Mouse (Mus musculus) ES-Bruce4 (cell line): ENCODE measurements around the gene Cnot8.

Source experiments
- CTCF ChIP-seq: IDR thresholded peaks from one replicate; pipeline ENCODE4 v1.8.1; 2011; ENCODE audit warnings: low read depth, low read length
- EP300 ChIP-seq: IDR thresholded peaks from 2 replicates; pipeline ENCODE4 v1.6.1; 2011; ENCODE audit warnings: low read depth, low read length; ENCODE audit not compliant: insufficient read depth

DNA sequence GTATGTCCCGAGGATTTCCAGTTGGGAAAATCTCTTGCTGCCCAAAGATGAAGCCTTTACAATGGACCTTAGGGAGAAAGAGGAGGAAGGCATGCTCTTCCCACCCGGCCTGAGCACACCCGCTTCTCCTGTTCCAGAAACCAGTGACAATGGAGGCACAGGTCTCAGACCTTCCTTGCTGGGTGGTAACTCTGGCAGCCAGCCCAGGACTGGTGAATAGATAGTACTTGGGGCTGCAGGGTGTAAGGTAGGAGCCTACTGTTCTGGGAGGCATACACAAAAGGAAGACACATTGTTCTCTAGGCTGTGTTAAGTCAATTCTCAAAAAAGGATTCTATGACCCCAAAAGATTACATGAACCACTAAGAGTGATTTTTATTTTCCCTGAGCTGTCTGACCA, 16.7 kb downstream of the Cnot8 start:
- no peak for TF ChIP-seq CTCF
- TF ChIP-seq EP300: no peak
